Mouse (Mus musculus): ENCODE data around the gene Creb3l2. TPM values are rescaled to one million over a fixed set of nuclear protein-coding genes. Genes with fewer than 3 reads are reported as not detected.
"Not testable (repeated sequence)": the region's sequence is repeated elsewhere in the genome, so short reads cannot be mapped to it uniquely, and the experiment has no call there.

Creb3l2 gene
- polyA plus RNA-seq, 1 experiment from 2014 or later: 20.8 TPM

- TF ChIP-seq CTCF (IDR thresholded peaks at IDR 0.05; ENCODE audit: low read depth): no peak
- Histone ChIP-seq H3K9ac (ENCODE audit: low read depth, low read length) (no peak overlapping the region), H3K4me3 (replicated peaks; ENCODE audit: low read depth, low read length) (no peak overlapping the region), H3K4me2 (ENCODE audit: low read length) (no peak overlapping the region), H3K9me3 (replicated peaks; ENCODE audit: low read length) (no peaks in the 10 kb centered on the region), H3K27me3 (ENCODE audit: insufficient read depth, low read length) (no peaks in the 10 kb centered on the region), H3K36me3 (ENCODE audit: insufficient read depth, low read length) (no peaks in the 10 kb centered on the region), H3K4me1 (replicated peaks; ENCODE audit: insufficient read depth, low read length) (no peaks in the 10 kb centered on the region), H3K27ac (no peak overlapping the region)
- no peak for ATAC-seq (replicated peaks; ENCODE audit: low FRiP score, low read depth)
- DNase-seq (ENCODE audit: low spot score): no peak
- 90% methylated on average over 6 of the region's 6 CpGs for WGBS
These were observed 18.7 kb upstream of the Creb3l2 start for GRCm38 (mm10) chr6:37460681-37461080.

DNA sequence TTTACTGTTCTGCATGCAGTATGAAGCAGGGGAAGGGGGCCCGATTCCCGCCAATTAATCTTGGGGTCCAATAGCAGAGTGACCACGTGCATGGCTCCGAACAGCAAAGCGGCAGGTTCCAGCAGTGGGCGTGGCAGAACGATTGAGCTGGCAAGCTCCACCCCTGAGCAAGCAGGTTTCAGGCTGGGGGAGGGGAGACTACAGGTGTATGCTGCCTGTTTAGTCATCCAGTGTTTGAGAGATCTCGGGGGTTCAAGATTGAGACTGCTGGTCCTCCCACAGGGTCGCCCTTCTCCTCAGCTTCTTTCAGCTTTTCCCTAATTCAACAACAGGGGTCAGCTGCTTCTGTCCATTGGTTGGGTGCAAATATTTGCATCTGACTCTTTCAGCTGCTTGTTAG is 17.7 kb upstream of the Creb3l2 start:
- not testable (repeated sequence) for H3K36me3 ChIP-seq (ENCODE audit: insufficient read depth, low read length); H3K9ac ChIP-seq (ENCODE audit: low read depth, low read length); H3K27me3 ChIP-seq (ENCODE audit: insufficient read depth, low read length); H3K27ac ChIP-seq; H3K4me1 ChIP-seq (replicated peaks; ENCODE audit: insufficient read depth, low read length); H3K9me3 ChIP-seq (replicated peaks; ENCODE audit: low read length); H3K4me3 ChIP-seq (replicated peaks; ENCODE audit: low read depth, low read length); DNase-seq (ENCODE audit: low spot score); ATAC-seq (replicated peaks; ENCODE audit: low FRiP score, low read depth); H3K4me2 ChIP-seq (ENCODE audit: low read length)
- 51% methylated on average over 9 of the region's 9 CpGs for WGBS

DNA sequence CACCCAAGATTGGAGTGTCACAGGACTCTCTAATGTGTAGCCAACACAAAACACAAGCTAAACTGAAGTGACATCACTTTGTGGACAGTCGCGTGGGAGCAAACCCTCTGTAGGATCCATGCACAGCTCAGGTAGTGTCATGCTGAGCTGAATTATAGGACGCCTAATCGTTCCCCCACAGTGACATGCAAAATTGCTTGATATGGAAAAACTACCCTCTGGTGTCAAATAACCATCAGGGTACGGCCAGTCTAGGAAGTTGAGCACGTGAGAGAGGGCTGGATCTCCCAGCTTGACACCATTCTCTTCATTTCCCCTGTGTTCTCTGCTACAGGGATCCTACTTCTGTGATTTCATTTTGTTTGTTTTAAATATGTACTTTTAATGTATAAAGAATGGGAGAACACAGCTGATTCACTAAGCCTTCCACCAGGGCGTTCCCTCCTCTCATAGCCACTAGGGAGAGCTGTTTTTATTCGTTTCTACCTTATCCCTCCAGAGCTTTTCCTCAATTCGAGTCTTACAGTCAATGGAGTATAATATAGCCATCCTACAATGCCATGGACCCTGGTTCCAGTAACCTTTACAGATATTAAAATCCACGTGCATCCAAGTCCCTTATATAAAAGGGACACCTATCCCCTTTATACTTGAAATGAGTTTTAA is 16.2 kb upstream of the Creb3l2 start:
- Histone ChIP-seq H3K4me1 (replicated peaks; ENCODE audit: insufficient read depth, low read length) (no peaks in the 10 kb centered on the region), H3K27me3 (ENCODE audit: insufficient read depth, low read length) (no peaks in the 10 kb centered on the region), H3K27ac (no peak overlapping the region), H3K9me3 (replicated peaks; ENCODE audit: low read length) (no peaks in the 10 kb centered on the region), H3K4me3 (replicated peaks; ENCODE audit: low read depth, low read length) (no peak overlapping the region), H3K4me2 (ENCODE audit: low read length) (no peak overlapping the region), H3K36me3 (ENCODE audit: insufficient read depth, low read length) (no peaks in the 10 kb centered on the region), H3K9ac (ENCODE audit: low read depth, low read length) (no peak overlapping the region)
- peak; percentile 60 for TF ChIP-seq CTCF (IDR thresholded peaks at IDR 0.05; ENCODE audit: low read depth)
- 37% methylated on average over 10 of the region's 10 CpGs for WGBS
- peak; percentile 48 for DNase-seq (ENCODE audit: low spot score)
- ATAC-seq (replicated peaks; ENCODE audit: low FRiP score, low read depth): no peak

GRCm38 (mm10) chr6:37455540-37455939 is 13.6 kb upstream of the Creb3l2 start:
- Histone ChIP-seq H3K36me3 (ENCODE audit: insufficient read depth, low read length) (no peaks in the 10 kb centered on the region), H3K27ac (no peak overlapping the region), H3K9me3 (replicated peaks; ENCODE audit: low read length) (no peaks in the 10 kb centered on the region), H3K4me1 (replicated peaks; ENCODE audit: insufficient read depth, low read length) (no peaks in the 10 kb centered on the region), H3K4me2 (ENCODE audit: low read length) (no peak overlapping the region), H3K9ac (ENCODE audit: low read depth, low read length) (no peak overlapping the region), H3K27me3 (ENCODE audit: insufficient read depth, low read length) (no peaks in the 10 kb centered on the region), H3K4me3 (replicated peaks; ENCODE audit: low read depth, low read length) (no peak overlapping the region)
- DNase-seq (ENCODE audit: low spot score) (no peak), ATAC-seq (replicated peaks; ENCODE audit: low FRiP score, low read depth) (no peak)
- WGBS: 66% methylated on average over 5 of the region's 5 CpGs
- TF ChIP-seq CTCF (IDR thresholded peaks at IDR 0.05; ENCODE audit: low read depth): no peak

- ATAC-seq (replicated peaks; ENCODE audit: low FRiP score, low read depth) (no peak), DNase-seq (ENCODE audit: low spot score) (no peak)
- no peaks in the 10 kb centered on the region for H3K27me3 ChIP-seq (ENCODE audit: insufficient read depth, low read length)
- 66% methylated on average over 4 of the region's 4 CpGs for WGBS
- no peak overlapping the region for H3K27ac ChIP-seq
- H3K36me3 ChIP-seq (ENCODE audit: insufficient read depth, low read length): no peaks in the 10 kb centered on the region
- H3K4me2 ChIP-seq (ENCODE audit: low read length): no peak overlapping the region
- no peak overlapping the region for H3K4me3 ChIP-seq (replicated peaks; ENCODE audit: low read depth, low read length)
- no peaks in the 10 kb centered on the region for H3K4me1 ChIP-seq (replicated peaks; ENCODE audit: insufficient read depth, low read length)
- H3K9me3 ChIP-seq (replicated peaks; ENCODE audit: low read length): no peaks in the 10 kb centered on the region
- no peak overlapping the region for H3K9ac ChIP-seq (ENCODE audit: low read depth, low read length)
- TF ChIP-seq CTCF (IDR thresholded peaks at IDR 0.05; ENCODE audit: low read depth): no peak
These were observed 11.1 kb upstream of the Creb3l2 start for GRCm38 (mm10) chr6:37453047-37453446.

GRCm38 (mm10) chr6:37451664-37452063 is 9.7 kb upstream of the Creb3l2 start:
- WGBS: 50% methylated on average over 4 of the region's 4 CpGs
- no peaks in the 10 kb centered on the region for H3K36me3 ChIP-seq (ENCODE audit: insufficient read depth, low read length)
- no peak for DNase-seq (ENCODE audit: low spot score)
- H3K9me3 ChIP-seq (replicated peaks; ENCODE audit: low read length): no peaks in the 10 kb centered on the region
- H3K9ac ChIP-seq (ENCODE audit: low read depth, low read length): no peak overlapping the region
- no peak overlapping the region for H3K4me3 ChIP-seq (replicated peaks; ENCODE audit: low read depth, low read length)
- no peak for TF ChIP-seq CTCF (IDR thresholded peaks at IDR 0.05; ENCODE audit: low read depth)
- no peaks in the 10 kb centered on the region for H3K27me3 ChIP-seq (ENCODE audit: insufficient read depth, low read length)
- ATAC-seq (replicated peaks; ENCODE audit: low FRiP score, low read depth): no peak
- H3K27ac ChIP-seq: no peak overlapping the region
- H3K4me1 ChIP-seq (replicated peaks; ENCODE audit: insufficient read depth, low read length): no peaks in the 10 kb centered on the region
- H3K4me2 ChIP-seq (ENCODE audit: low read length): no peak overlapping the region

All from kidney, postnatal 0 days (tissue).